Mouse (Mus musculus): ENCODE results near the gene Ppfia1. TPM values are rescaled to one million over a fixed set of nuclear protein-coding genes. Genes with fewer than 3 reads are reported as not detected.

The Ppfia1 gene
- polyA plus RNA-seq, 1 experiment from 2014 or later: 55.2 TPM

DNA sequence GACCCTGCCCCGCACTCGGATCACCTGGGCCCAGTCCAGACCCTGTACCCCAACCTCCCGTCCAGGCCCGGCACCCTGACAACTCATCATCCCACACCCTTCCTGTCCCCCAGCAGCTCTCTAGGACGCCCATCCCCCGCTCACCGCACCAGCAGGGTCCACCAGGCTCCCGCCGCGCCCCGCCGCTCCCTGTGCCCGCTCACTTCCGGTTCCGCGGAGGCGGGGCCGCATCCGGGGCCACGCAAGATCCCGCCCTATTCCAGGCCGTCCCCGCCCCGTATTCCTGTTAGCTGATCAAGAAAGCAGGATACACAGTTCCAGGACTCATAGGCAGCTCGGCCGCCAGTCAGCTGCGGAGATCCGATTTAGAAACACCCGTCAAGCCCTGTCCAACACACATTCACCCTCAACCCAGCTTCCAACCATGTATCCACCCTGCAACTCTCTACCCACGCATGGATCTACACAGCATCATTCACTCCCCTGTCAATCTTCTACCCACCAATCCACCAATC lies 82.9 kb downstream of the Ppfia1 start, which contains the start of gene Cttn:
TSS of gene Cttn (minus strand) at position 465 of the 515 bp plus-strand sequence.
- no peaks in the 10 kb centered on the region for H3K27me3 ChIP-seq
- H3K9me3 ChIP-seq: no peaks in the 10 kb centered on the region
- H3K4me2 ChIP-seq: peak within 1 kb of the TSS; percentile 93
- peak within 1 kb of the TSS; percentile 98 for H3K9ac ChIP-seq
- H3K4me1 ChIP-seq: peaks cover 14% of the 10 kb centered on the region
- peak within 1 kb of the TSS; percentile 65 for H3K27ac ChIP-seq
- peak within 1 kb of the TSS; percentile 92 for H3K4me3 ChIP-seq (replicated peaks)
- peaks cover 5% of the 10 kb centered on the region for H3K36me3 ChIP-seq (replicated peaks)
- under 1% methylated on average over 30 of the region's 30 CpGs for whole genome bisulfite sequencing
- ATAC-seq (ENCODE audit: low FRiP score): peak; percentile 97

DNA sequence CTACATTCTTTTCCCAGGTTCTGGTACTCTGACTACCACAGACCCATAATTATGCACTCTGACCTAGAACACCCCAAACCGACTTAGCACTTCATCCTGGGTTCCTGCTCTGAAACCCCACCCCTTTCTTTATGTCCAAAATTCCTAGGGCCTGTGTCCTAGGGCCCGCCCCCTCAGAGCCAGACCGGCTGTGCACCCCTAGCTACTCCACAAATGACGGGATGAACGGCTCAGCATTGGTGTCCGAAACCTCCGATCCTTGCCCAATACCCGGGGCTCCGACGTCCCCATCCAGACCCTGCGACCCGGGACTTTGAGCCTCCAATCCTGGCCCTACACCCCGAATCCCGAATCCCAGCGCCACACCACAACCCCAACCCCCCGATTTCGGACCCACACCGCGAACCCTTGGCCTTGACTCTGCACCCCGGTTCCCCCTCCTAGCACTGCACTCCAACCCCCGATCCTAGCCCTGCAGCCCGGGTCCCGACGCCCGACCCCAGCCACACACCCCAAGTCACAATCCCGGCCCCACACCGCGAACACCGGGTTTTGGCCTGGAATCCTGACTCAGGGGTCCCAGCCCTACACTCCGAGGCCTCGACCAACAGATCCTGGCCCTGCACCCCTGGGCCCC lies 83.5 kb downstream of the Ppfia1 start:
- Histone ChIP-seq H3K9ac (peak overlapping the region; percentile 98), H3K9me3 (no peaks in the 10 kb centered on the region), H3K4me3 (replicated peaks) (peak overlapping the region; percentile 92), H3K27me3 (no peaks in the 10 kb centered on the region), H3K36me3 (replicated peaks) (peaks cover 9% of the 10 kb centered on the region), H3K4me2 (peak overlapping the region; percentile 93), H3K27ac (peak overlapping the region; percentile 65), H3K4me1 (peaks cover 14% of the 10 kb centered on the region)
- WGBS: 2% methylated on average over 31 of the region's 31 CpGs
- peak; percentile 31 for ATAC-seq (ENCODE audit: low FRiP score)

DNA sequence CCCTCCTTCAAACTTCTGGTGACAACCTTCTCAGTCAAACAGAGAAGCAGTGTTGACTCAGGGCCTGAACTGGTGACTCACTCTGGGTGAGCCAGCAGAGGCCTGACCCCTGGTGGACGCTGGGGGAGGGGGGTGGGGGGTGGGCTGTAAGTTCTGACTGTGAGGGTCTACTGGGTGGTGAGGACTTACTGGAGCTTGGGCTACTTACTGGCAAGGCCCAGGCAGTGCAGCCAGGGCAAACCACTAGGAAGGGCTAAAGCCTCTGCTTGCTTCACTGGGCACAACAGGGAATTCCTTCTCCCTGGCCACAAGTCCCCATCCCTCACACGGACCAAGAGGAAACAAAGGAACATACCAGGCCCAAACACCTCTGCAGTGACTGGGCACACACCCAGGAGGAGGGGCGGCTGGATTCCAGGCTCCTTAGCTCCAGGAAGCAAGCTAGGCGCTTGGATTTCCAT lies 84.3 kb downstream of the Ppfia1 start:
- Histone ChIP-seq H3K4me1 (peaks cover 14% of the 10 kb centered on the region), H3K9me3 (no peaks in the 10 kb centered on the region), H3K36me3 (replicated peaks) (peaks cover 18% of the 10 kb centered on the region), H3K9ac (peak overlapping the region; percentile 98), H3K27ac (peak overlapping the region; percentile 65; the same call in 1 of the 2 replicates), H3K27me3 (no peaks in the 10 kb centered on the region), H3K4me3 (replicated peaks) (peak overlapping the region; percentile 92), H3K4me2 (peak overlapping the region; percentile 93)
- 18% methylated on average over 4 of the region's 4 CpGs for WGBS
- no peak for ATAC-seq (ENCODE audit: low FRiP score)

DNA sequence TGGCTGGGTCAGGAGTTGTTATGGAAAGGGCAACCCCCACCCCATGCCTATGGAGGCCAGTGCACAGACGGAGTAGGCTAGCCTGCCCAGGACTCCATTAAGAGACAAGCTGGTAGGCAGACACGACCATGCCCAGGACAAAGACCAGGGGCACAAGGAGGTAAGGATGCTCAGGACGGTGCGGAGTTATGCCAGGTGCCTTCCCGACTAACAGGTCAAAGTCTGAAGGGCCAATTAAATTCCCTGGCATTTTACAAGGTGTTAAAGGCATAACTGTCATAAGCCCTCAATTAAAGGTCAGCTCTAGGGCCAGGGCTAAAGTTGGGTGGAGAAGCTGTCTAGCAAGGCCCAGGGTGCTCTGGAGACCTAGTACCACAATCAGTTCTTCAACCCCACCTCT lies 84.8 kb downstream of the Ppfia1 start:
- 97% methylated on average over 5 of the region's 5 CpGs for WGBS
- Histone ChIP-seq H3K4me1 (peaks cover 14% of the 10 kb centered on the region), H3K27me3 (no peaks in the 10 kb centered on the region), H3K4me3 (replicated peaks) (peak overlapping the region; percentile 92; the same call in 1 of the 2 replicates), H3K36me3 (replicated peaks) (peaks cover 20% of the 10 kb centered on the region), H3K27ac (no peak overlapping the region), H3K9me3 (no peaks in the 10 kb centered on the region), H3K4me2 (peak overlapping the region; percentile 93; the same call in 1 of the 2 replicates), H3K9ac (peak overlapping the region; percentile 98; the same call in 1 of the 2 replicates)
- no peak for ATAC-seq (ENCODE audit: low FRiP score)

DNA sequence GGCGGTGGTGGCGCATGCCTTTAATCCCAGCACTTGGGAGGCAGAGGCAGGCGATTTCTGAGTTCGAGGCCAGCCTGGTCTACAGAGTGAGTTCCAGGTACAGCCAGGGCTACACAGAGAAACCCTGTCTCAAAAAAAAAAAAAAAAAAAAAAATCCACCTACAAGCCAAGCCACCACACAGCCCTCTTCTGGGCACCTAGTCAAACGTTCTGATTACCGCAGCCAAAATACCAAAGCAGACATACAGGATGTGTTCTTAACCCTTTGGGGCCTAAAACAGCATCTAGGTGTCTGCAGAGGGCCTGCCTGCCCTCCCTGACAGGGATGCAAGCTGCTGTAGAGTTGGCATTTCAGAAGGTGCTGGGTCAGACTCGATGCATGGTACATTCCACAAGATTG lies 91.0 kb downstream of the Ppfia1 start:
- Histone ChIP-seq H3K4me3 (replicated peaks) (no peak overlapping the region), H3K27ac (no peak overlapping the region), H3K9ac (no peak overlapping the region), H3K36me3 (replicated peaks) (peaks cover 80% of the 10 kb centered on the region), H3K27me3 (no peaks in the 10 kb centered on the region), H3K4me2 (no peak overlapping the region), H3K9me3 (no peaks in the 10 kb centered on the region), H3K4me1 (no peaks in the 10 kb centered on the region)
- no peak for ATAC-seq (ENCODE audit: low FRiP score)
- 92% methylated on average over 7 of the region's 7 CpGs for WGBS

DNA sequence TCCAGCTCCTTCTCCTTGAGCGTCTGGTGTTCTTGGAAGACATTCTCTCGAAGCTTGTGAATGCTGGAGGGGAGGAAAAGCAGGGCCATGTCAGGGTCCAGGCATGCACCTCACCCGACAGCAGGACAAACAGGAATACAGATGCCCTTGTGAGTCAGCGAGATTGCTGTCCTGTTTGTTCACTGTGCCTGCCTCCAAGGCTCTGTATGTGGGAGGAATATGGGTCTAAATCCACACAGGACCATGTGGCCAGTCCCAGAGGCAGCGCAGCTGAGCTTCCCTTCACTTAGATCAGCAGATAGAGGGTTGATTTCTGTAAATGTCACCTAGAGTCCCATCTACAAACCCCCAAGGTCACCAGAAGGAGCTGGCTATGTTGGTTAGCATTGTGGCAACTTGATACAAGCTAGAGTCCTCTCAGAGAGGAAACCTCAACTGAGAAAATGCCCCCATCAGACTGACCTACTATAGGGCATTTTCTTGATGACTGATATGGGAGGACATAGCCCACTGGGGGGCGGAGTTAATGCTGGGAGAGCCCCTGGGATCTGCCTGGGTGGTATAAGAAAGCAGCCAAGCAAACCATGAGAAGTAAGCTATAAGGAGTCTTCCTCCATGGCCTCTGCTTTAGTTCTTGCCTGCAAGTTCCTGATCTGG lies 92.2 kb downstream of the Ppfia1 start:
- WGBS: 92% methylated on average over 6 of the region's 6 CpGs
- Histone ChIP-seq H3K4me3 (replicated peaks) (no peak overlapping the region), H3K27me3 (no peaks in the 10 kb centered on the region), H3K9ac (no peak overlapping the region), H3K36me3 (replicated peaks) (peaks cover 92% of the 10 kb centered on the region), H3K27ac (no peak overlapping the region), H3K4me2 (no peak overlapping the region), H3K4me1 (no peaks in the 10 kb centered on the region), H3K9me3 (no peaks in the 10 kb centered on the region)
- ATAC-seq (ENCODE audit: low FRiP score): no peak

DNA sequence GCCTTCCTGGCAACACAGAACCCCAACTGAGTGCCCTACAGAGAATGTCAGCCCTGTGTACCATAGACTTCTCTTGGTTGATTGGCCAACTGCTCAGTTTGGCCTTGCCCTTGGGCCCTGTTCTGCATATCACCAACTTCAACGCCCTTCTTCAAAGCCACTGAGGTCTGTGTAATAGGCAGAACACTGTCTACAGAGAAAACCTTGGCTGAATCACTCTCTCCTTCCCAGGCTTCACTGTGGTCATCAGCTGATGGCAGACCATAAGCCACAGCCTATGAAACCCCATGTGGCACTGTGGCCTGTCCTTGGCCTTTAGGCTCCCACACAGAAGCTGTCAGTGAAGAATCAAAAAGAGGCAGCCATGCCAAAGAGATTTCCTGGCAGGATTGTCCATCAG lies 94.6 kb downstream of the Ppfia1 start:
- H3K4me3 ChIP-seq (replicated peaks): no peak overlapping the region
- H3K27ac ChIP-seq: no peak overlapping the region
- ATAC-seq (ENCODE audit: low FRiP score): no peak
- peaks cover 98% of the 10 kb centered on the region for H3K36me3 ChIP-seq (replicated peaks)
- H3K4me2 ChIP-seq: no peak overlapping the region
- WGBS: 93% methylated on average over 1 of the region's 1 CpGs
- no peaks in the 10 kb centered on the region for H3K9me3 ChIP-seq
- no peaks in the 10 kb centered on the region for H3K4me1 ChIP-seq
- no peaks in the 10 kb centered on the region for H3K27me3 ChIP-seq
- no peak overlapping the region for H3K9ac ChIP-seq

DNA sequence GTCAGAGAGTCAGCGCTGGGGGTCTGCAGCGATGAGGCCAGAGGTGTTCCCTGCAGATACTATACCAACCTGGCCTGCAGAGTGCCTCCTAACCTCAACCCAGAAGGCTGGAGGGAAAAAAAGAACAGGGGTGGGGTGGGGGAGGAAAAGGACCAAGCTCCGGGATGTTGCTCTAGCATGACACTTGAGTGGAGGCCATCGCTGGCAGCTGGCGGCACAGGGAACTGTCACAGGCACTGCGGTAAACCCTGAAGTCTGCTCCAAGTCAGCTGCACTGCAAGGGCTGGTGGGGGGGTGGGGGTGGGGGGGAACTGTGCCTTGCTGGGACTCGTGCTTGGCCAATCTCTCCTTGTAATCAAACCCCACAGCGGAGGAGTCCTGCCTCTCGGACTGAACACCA lies 102.9 kb downstream of the Ppfia1 start:
- Histone ChIP-seq H3K36me3 (replicated peaks) (peaks cover 98% of the 10 kb centered on the region), H3K27me3 (no peaks in the 10 kb centered on the region), H3K4me3 (replicated peaks) (no peak overlapping the region), H3K4me2 (no peak overlapping the region), H3K9me3 (no peaks in the 10 kb centered on the region), H3K9ac (no peak overlapping the region), H3K27ac (no peak overlapping the region), H3K4me1 (no peaks in the 10 kb centered on the region)
- WGBS: 92% methylated on average over 9 of the region's 9 CpGs
- ATAC-seq (ENCODE audit: low FRiP score): no peak

DNA sequence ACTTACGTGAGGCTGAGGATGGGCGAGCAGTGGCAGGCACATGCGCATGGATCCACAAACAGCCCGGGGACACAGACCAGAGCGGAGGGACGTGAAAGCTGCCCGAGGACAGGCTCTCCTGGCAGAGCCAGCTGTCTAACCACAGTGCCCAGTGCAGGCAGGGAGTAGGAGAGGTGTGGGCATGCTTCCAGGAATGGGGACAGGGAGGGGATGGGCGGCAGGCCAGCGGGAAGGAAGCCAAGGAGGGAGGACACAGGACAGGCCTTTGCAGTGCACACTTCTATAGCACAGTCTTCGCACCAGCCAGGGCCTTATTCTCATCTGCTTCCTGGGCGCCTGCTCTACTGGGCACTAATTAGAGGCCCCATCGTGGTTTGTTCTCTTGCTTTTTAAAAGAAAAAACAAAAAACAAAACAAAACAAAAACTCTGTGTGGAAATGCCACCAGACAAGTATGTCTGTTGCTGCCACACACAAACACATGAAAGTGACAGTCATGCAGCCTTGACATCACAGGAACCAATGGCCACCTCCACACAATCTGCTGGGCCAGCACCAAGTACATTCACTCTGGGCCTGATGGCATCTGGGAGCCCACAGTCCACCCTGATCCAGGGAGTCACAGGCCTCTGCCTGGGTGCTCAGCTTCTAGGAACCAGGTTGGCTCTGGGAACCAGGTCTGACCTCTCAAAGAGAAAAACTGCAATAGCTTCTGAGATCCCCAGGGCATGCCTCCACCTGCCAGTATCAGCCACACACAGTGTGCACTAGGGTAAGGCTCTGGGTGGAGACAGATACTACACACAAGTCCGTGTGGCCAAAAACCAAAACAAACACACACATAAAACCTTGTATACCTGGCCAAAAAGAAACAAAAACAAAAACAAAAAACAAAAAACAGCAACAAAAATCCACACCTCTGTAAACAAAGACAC lies 103.6 kb downstream of the Ppfia1 start:
- 95% methylated on average over 13 of the region's 13 CpGs for WGBS
- H3K4me2 ChIP-seq: no peak overlapping the region
- no peaks in the 10 kb centered on the region for H3K9me3 ChIP-seq
- no peak overlapping the region for H3K9ac ChIP-seq
- H3K4me3 ChIP-seq (replicated peaks): no peak overlapping the region
- H3K4me1 ChIP-seq: no peaks in the 10 kb centered on the region
- H3K36me3 ChIP-seq (replicated peaks): peaks cover 98% of the 10 kb centered on the region
- no peaks in the 10 kb centered on the region for H3K27me3 ChIP-seq
- ATAC-seq (ENCODE audit: low FRiP score): 0 out of 2 replicates have a peak, but pooled peaks have one; percentile 33
- no peak overlapping the region for H3K27ac ChIP-seq

DNA sequence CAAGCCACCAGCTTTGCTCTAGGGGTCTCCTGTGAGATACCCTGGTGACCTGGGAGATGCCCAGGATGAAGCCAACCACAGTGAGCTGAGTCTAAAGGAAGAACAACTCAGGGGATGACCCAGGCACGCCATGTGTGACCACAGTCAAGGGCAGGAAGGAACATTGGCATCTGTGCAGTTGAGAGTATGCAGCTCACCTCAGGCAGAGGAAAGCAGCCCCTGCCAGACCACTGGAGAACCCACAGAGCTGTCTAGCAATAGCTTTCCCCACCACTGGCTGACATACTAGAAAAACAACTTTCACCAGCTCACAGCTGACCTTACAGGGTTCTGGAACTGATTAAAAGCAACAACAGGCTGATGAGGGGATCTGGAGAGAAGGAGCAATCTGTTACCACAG lies 105.3 kb downstream of the Ppfia1 start:
- Histone ChIP-seq H3K9ac (no peak overlapping the region), H3K4me2 (no peak overlapping the region), H3K27me3 (no peaks in the 10 kb centered on the region), H3K4me3 (replicated peaks) (no peak overlapping the region), H3K36me3 (replicated peaks) (peaks cover 91% of the 10 kb centered on the region), H3K27ac (no peak overlapping the region), H3K9me3 (no peaks in the 10 kb centered on the region), H3K4me1 (no peaks in the 10 kb centered on the region)
- 86% methylated on average over 1 of the region's 1 CpGs for WGBS
- ATAC-seq (ENCODE audit: low FRiP score): no peak

DNA sequence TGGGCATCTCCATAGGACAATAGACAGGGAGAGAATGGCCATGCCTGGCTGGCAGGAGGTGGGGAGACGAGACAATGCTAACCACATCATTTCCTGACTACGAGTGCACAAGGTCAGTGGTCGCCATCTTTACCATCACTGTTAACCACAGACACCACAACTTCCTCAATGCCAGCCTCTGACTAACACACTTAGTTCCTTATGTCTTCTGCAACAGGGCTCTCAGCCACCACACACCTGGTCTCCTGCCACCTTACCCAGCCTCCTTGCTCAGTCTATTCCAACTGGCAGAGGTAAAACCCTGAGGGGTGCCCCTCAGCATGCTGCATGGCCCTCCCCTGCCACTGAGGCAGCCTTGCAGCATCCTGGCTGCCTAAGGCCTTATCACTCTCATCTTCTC lies 106.4 kb downstream of the Ppfia1 start:
- H3K27ac ChIP-seq: no peak overlapping the region
- H3K4me1 ChIP-seq: no peaks in the 10 kb centered on the region
- H3K4me2 ChIP-seq: no peak overlapping the region
- H3K36me3 ChIP-seq (replicated peaks): peaks cover 86% of the 10 kb centered on the region
- no peak for ATAC-seq (ENCODE audit: low FRiP score)
- H3K9me3 ChIP-seq: no peaks in the 10 kb centered on the region
- H3K9ac ChIP-seq: no peak overlapping the region
- no peak overlapping the region for H3K4me3 ChIP-seq (replicated peaks)
- WGBS: 99% methylated on average over 3 of the region's 3 CpGs
- no peaks in the 10 kb centered on the region for H3K27me3 ChIP-seq

DNA sequence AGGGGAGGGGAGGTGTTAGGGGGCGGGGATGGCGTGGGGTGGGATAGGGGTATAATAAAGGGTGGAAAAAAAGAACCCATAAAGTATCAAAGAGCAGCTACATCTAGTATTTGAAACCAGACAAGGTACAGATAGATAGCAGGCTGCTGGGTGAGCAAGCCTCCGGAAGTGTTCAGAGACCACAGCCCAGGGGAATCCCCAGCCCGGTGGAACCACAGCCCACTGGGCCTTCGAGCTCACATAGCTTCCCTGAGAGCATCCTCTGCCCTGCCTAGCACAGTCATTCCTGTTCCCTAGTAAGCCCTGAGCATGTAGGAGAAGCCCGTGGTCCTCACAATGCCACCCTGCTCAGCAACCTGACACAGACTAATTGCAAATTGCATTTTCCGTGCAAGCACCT lies 108.7 kb downstream of the Ppfia1 start:
- no peaks in the 10 kb centered on the region for H3K4me1 ChIP-seq
- no peak overlapping the region for H3K4me2 ChIP-seq
- H3K36me3 ChIP-seq (replicated peaks): peaks cover 87% of the 10 kb centered on the region
- no peak overlapping the region for H3K9ac ChIP-seq
- H3K4me3 ChIP-seq (replicated peaks): no peak overlapping the region
- WGBS: 93% methylated on average over 7 of the region's 7 CpGs
- H3K27me3 ChIP-seq: no peaks in the 10 kb centered on the region
- no peak overlapping the region for H3K27ac ChIP-seq
- H3K9me3 ChIP-seq: no peaks in the 10 kb centered on the region
- ATAC-seq (ENCODE audit: low FRiP score): no peak

All from forebrain, embryonic 12.5 days (tissue).